Mouse (Mus musculus): ENCODE measurements around the gene Ccpg1os.

Gene Ccpg1os

GRCm38 (mm10) chr9:72975242-72975641 is 9.9 kb downstream of the Ccpg1os start:
- DNase-seq: no peak

GRCm38 (mm10) chr9:72974734-72975133 is 10.4 kb downstream of the Ccpg1os start:
- no peak for DNase-seq

DNA sequence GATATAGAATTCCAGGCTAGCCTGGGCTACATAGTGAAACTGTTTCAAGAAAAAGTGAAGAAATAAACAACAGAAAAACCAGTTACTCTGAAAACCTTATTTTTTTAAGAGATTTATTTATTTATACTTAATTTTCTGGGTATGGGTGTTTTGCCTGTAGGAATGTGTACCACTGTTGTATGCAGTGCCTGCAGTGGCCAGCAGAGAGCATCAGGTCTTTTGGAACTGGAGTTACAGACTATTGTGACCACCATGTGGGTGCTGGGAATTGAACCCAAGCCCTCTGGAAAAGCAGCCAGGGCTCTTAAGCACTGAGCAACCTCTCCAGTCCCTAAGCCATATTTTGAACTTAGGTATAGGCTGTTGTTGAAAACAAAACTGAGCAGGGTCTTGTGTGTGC is 12.2 kb downstream of the Ccpg1os start:
- no peak for DNase-seq

GRCm38 (mm10) chr9:72972435-72972834 is 12.7 kb downstream of the Ccpg1os start:
- DNase-seq: no peak

DNA sequence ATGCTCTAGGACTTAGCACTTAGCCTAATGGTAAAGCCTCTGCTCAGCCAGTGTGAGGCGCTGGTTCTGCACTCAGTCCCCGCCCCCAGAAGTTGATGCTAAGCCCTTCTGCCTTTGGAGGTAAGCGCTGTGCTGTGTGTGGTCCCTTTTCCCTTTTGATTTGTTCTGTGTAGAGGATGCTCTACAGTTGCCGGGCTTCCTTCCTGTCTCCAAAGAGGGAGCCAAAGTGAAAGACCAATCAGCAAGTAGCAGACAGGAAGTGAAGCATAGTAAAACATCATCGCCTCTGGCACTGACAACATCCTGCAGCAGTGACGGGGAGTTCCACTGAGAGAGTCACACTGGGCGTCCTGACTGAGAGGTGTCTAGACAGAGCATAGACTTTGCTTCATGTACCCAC is 15.3 kb downstream of the Ccpg1os start:
- DNase-seq: no peak

GRCm38 (mm10) chr9:72968349-72969061 is 16.7 kb downstream of the Ccpg1os start:
- DNase-seq: peak; percentile 13 to 28

GRCm38 (mm10) chr9:72961959-72962358 is 23.2 kb downstream of the Ccpg1os start:
- DNase-seq: peak; percentile 39 to 42

- DNase-seq: no peak
These were observed 23.8 kb downstream of the Ccpg1os start for GRCm38 (mm10) chr9:72961346-72961745.

DNA sequence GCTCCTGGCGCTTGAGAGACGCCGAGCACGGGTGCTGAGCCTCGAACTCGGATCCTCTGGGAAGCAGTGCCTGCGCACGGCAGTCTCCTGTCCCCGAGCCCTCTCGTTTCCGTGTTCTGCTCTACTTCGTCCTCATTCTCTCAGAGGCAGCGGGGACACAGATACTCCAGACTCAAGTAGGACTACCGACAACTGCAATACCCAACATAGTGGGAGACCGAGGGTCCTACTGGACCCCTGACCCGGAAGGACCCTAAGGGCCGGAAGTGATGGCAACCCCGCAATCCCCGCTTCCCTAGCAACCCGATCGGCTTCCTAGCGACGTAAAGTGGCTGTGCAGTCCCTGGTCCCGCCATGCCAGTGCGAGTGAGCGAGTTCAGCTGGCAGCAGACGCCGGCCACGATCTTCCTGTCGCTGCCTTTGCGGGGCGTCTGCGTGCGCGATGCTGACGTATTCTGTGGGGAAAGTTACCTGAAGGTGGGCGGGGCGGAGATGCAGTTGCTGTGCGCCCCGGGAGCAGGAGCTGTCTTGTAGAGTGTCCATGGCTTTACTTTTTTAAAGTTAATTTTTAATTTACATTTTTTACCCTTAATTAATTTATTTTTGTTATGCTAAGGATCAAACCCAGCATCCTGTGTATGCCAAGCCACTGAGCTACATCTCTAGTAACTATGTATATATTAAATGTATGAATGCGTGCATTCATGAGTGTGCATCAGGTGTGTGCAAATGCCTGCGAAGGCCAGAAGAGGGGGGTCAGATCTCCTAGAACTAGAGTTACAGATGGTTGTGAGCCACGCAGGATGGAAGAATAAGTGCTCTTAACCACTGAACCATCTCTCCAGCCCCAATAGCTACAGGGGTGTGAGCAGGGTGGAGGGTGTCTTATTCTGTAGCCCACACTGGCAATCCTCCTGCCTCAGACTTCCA is 26.4 kb downstream of the Ccpg1os start, which contains the start of the genes Dyx1c1 and Gm44503:
Gene Dyx1c1 (plus strand): TSS at position 265 of the 930 bp plus-strand sequence.
Gene Gm44503 (plus strand): TSS at position 332 of the 930 bp plus-strand sequence.
- peak; percentile 65 to 66 for DNase-seq

- peak in 1 of 2 experiments; percentile 38 for DNase-seq
These were observed 29.6 kb downstream of the Ccpg1os start for GRCm38 (mm10) chr9:72955546-72955945.

GRCm38 (mm10) chr9:72954746-72955145 is 30.4 kb downstream of the Ccpg1os start:
- DNase-seq: no peak

GRCm38 (mm10) chr9:72949572-72949971 is 35.6 kb downstream of the Ccpg1os start:
- no peak for DNase-seq

DNA sequence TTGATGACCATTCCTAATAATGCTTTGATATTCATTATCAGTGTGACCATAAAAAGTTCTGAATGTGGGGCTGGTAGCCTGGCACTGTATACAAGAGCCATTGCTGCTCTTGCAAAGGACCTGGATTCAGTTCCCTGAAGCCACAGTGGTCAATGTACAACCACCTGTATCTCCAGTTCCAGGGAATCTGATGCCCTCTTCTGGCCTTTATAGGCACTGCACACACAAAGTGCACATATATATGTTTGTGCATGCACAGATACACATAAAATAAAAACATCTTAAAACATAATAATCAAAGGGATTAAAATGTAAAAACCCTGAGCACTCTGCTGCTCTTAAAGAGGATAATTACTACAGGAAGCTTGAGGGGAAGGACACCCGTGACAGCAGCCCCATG is 38.2 kb downstream of the Ccpg1os start:
- DNase-seq: no peak

- DNase-seq: no peak
These were observed 40.9 kb downstream of the Ccpg1os start for GRCm38 (mm10) chr9:72944286-72944685.

DNA sequence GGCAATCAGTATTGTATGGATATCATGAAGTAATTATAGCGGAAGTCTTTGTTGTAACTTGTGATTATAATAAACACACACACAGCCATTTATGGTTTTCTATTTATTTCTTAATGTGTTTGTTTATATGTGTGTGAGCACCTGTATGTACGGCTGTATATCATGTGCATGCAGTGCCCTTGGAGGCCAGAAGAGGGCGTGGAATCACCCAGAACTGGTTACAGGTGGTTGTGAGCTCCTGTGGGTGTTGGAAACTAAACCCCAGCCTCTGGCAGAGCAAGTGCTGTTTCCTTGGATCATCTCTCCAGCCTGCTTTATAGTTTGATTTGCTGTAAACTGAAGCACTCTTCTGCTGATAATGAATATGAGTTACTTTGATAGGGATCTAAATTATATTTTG is 41.8 kb downstream of the Ccpg1os start:
- DNase-seq: no peak

DNA sequence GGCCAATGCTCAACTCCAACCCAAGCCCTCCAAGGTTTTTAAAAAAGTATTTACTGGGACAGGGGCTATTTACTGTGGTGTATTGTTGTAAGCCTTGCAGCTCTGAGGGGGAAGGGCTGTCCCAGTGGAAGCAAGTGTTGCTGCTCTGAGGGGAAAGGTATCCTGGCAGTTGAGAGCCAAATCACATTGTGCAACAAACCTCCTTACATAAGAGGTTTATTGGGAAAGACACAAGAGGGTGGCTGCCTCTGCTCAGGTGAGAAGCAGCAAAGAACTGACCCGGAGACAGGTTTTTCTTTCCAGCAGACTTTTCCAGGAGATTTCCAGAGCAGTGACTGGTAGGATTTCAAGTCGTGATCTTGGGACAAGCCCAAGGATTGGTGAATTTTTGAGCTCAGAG is 48.9 kb downstream of the Ccpg1os start:
- DNase-seq: no peak

GRCm38 (mm10) chr9:72935309-72935708 is 49.9 kb downstream of the Ccpg1os start:
- no peak for DNase-seq

GRCm38 (mm10) chr9:72931166-72931790 is 53.9 kb downstream of the Ccpg1os start:
- DNase-seq: no peak
